Mouse (Mus musculus) T-helper 17 cell (primary cell): ENCODE data around the gene Rbp7.
"Not testable (repeated sequence)": the region's sequence is repeated elsewhere in the genome, so short reads cannot be mapped to it uniquely, and the experiment has no call there.

Experiments used
- in situ Hi-C, 2 experiments: fragments of 300-600 bp; cut with MboI, MseI; formaldehyde crosslinking; loops; 1 replicate in 1 of 2; 2 replicates in 1 of 2; pipeline ENCODE4 v1.15.1; 2025; ENCODE audit warnings: high pct_unique_total_duplicates in 2 of 2

Gene Rbp7

GRCm38 (mm10) chr4:149457831-149458430 lies 3.2 kb upstream of the Rbp7 start:
- in situ Hi-C loops: loop anchor here (5.0 kb wide), 1 partner anchor 89 kb away; no protein-coding TSS in a partner anchor

- in situ Hi-C loops: loop anchor here (5.0 kb wide), 1 partner anchor 90 kb away; no protein-coding TSS in a partner anchor
Observed at GRCm38 (mm10) chr4:149457163-149457562, 2.4 kb upstream of the Rbp7 start.

GRCm38 (mm10) chr4:149454263-149454662 lies 515 bp downstream of the Rbp7 start:
- in situ Hi-C loops: no loop called here

- in situ Hi-C loops: no loop called here
Observed at GRCm38 (mm10) chr4:149453656-149454055, 1.1 kb downstream of the Rbp7 start.

- in situ Hi-C loops: no loop called here
Observed at GRCm38 (mm10) chr4:149450636-149451035, 4.1 kb downstream of the Rbp7 start.

- in situ Hi-C loops: loop anchor here in 1 of 2 experiments (5.0 kb wide), 1 partner anchor 71 kb away; the partner anchor contains the start of gene Ctnnbip1
Observed at GRCm38 (mm10) chr4:149446309-149446708, 8.5 kb downstream of the Rbp7 start.

- in situ Hi-C loops: loop anchor here in 1 of 2 experiments (5.0 kb wide), 1 partner anchor 71 kb away; the partner anchor contains the start of gene Ctnnbip1
Observed at GRCm38 (mm10) chr4:149445868-149446267, 8.9 kb downstream of the Rbp7 start.

- in situ Hi-C loops: loop anchor here in 1 of 2 experiments (5.0 kb wide), 1 partner anchor 72 kb away; the partner anchor contains the start of gene Ctnnbip1
Observed at GRCm38 (mm10) chr4:149444964-149445701, 9.6 kb downstream of the Rbp7 start.

- in situ Hi-C loops: no loop called here
Observed at GRCm38 (mm10) chr4:149444465-149444864, 10.3 kb downstream of the Rbp7 start.

- in situ Hi-C loops: no loop called here
Observed at GRCm38 (mm10) chr4:149442436-149442835, 12.3 kb downstream of the Rbp7 start.

GRCm38 (mm10) chr4:149440576-149440975 lies 14.2 kb downstream of the Rbp7 start:
- in situ Hi-C loops: no loop called here

GRCm38 (mm10) chr4:149431887-149432286 lies 22.9 kb downstream of the Rbp7 start:
- in situ Hi-C loops: not testable (repeated sequence)

- in situ Hi-C loops: no loop called here
Observed at GRCm38 (mm10) chr4:149429592-149429991, 25.2 kb downstream of the Rbp7 start.

GRCm38 (mm10) chr4:149426325-149427199 lies 28.2 kb downstream of the Rbp7 start, which contains the start of gene Ube4b:
Gene Ube4b (minus strand): TSS chr4:149426749.
- in situ Hi-C loops: no loop called here

GRCm38 (mm10) chr4:149425801-149426292 lies 28.9 kb downstream of the Rbp7 start:
- in situ Hi-C loops: no loop called here

GRCm38 (mm10) chr4:149424755-149425154 lies 30.0 kb downstream of the Rbp7 start:
- in situ Hi-C loops: no loop called here

- in situ Hi-C loops: no loop called here
Observed at GRCm38 (mm10) chr4:149417854-149418365, 36.9 kb downstream of the Rbp7 start.

GRCm38 (mm10) chr4:149416986-149417385 lies 37.8 kb downstream of the Rbp7 start:
- in situ Hi-C loops: no loop called here

- in situ Hi-C loops: no loop called here
Observed at GRCm38 (mm10) chr4:149416417-149416816, 38.4 kb downstream of the Rbp7 start.

- in situ Hi-C loops: no loop called here
Observed at GRCm38 (mm10) chr4:149415651-149416169, 39.1 kb downstream of the Rbp7 start.

- in situ Hi-C loops: no loop called here
Observed at GRCm38 (mm10) chr4:149414259-149414658, 40.5 kb downstream of the Rbp7 start.
